Mouse (Mus musculus): ENCODE measurements around the gene Psmc1.

- TF ChIP-seq CTCF (IDR thresholded peaks at IDR 0.05; ENCODE audit: control insufficient read depth, insufficient read depth, low read length) (no peak), POLR2A (IDR thresholded peaks at IDR 0.05; ENCODE audit: borderline replicate concordance, control insufficient read depth, low read depth, low read length) (no peak)
Observed at GRCm38 (mm10) chr12:100127866-100128480, 18.0 kb downstream of the Psmc1 start.

All from bone marrow, adult 2 months (tissue).